Mouse (Mus musculus) granulocyte monocyte progenitor cell, adult 5-6 weeks (primary cell): Measurements from ENCODE around the gene Lpcat4. TPM values are rescaled to one million over a fixed set of nuclear protein-coding genes. Genes with fewer than 3 reads are reported as not detected.
A peak's percentile ranks its signal among the peaks of the same experiment; 100 is the strongest.

Source experiments
- ATAC-seq: replicated peaks from 2 replicates; pipeline ENCODE4 v1.8.0; 2016; ENCODE audit warnings: mild to moderate bottlenecking, moderate TSS enrichment, inconsistent platforms; ENCODE audit not compliant: poor library complexity, severe bottlenecking
- total RNA-seq, 2 experiments: library from RNA; stranded (forward) in 1 of 2; stranded (reverse) in 1 of 2; fragments of 200-712, 200-1000 nt in 1 of 2; fragments of >200 nt in 1 of 2; fragmentation: Nextera tagmentation in 1 of 2; gene quantifications; 2 replicates each; pipeline ENCODE4 v1.2.3; 2014 to 2017

Gene Lpcat4
- 17.3 and 26.8 TPM in 2 replicates for total RNA-seq (2014; fragmentation: Nextera tagmentation)
- total RNA-seq (2017) = 7.7 and 10.6 TPM in 2 replicates

DNA sequence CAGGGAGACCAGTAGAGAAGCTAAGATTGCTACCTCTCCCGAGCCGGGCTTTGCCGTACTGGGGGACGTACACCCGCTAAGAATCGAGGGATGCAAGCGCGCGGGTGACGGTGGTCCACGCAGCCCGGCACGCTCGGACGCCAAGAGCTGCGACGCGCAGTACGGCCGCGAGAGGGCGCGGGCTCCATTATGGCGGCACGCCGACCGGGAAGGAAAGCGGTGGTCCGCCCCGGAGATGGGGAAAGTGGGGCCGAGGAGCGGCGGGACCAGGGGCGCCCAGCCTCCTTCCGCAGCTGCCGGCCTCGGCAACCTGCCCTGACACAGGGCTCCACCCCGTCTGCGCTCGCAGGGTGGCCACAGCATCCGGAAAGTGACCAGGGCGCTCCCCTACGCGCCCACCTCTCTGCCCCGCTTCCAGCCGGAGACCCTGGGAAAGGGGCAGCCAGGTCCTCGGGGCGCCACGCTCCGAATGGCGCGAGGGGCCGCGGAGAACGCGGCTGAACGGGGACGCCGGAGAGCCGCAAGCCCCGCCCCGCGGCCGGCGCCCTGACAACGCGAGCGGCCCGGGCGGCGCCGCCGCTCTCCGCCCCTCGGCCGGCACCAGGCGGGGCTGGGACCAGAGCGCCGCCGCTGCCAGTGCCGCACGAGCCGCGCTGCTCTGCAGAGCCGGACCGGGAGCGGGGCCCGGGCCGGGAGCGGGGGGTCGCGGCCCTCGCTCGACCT, at the start of gene Lpcat4:
Gene Lpcat4 (plus strand): TSS at position 257 of the 723 bp plus-strand sequence.
- ATAC-seq = peak; percentile 80

GRCm38 (mm10) chr2:112196859-112197258, 42.4 kb upstream of the Lpcat4 start:
- peak; percentile 99 for ATAC-seq

DNA sequence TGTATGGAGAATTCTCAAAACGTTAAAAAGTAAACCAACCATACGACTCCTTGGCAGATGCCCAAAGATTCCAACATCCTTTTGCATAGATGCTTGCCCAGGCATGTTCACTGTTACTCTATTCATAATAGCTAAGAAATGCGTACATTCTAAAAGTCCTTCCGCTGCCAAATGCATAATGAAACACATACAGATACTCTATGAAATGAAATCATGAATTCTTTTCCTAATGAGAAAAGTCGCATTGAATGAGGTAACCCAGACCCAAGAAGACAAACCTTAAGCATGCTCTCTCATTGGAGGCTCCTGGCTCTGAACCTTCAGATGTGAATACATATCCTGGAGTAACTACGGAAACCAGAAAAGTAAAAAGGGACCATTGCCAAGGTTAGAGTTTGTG, 36.2 kb upstream of the Lpcat4 start:
- ATAC-seq = no peak

GRCm38 (mm10) chr2:112210142-112210541, 29.1 kb upstream of the Lpcat4 start:
- no peak for ATAC-seq

DNA sequence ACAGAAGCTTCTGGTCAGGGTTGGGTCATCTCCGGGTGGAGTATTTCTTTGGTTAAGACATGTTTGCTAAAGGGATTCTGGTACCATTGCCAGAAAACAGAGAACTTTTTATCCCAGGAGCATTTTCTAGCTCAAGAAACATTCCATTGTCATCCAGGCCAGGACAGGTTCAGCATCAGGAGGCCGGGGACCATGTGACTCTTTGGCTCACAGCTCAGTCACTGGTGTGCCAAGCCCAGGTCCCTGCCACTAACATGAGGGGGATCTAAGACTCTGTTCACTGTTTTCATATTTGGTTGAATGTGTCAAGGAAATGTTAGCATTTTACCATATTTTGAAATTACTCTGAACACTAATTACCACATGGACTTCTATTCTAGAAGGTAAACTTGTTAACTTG, 28.6 kb upstream of the Lpcat4 start:
- ATAC-seq = no peak

DNA sequence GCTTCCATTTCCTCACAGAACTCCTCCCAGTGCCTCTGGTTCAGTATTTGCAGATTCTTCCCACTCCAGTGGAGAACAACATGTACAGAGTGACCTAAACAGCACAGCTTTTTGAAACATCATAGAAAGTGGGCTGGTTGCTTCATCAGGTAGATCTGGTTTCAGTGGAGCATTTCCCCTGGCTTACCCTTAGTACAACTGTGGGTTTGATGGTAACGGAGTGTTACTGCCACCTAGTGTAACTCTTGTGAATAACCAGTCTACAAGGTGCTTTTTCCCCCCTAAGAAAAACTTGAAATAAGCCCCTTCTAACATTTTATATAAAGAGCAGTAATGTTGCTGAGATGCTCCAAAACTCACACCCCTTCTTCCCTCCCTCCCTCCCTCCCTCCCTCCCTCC, 23.3 kb upstream of the Lpcat4 start:
- ATAC-seq = peak; percentile 94

DNA sequence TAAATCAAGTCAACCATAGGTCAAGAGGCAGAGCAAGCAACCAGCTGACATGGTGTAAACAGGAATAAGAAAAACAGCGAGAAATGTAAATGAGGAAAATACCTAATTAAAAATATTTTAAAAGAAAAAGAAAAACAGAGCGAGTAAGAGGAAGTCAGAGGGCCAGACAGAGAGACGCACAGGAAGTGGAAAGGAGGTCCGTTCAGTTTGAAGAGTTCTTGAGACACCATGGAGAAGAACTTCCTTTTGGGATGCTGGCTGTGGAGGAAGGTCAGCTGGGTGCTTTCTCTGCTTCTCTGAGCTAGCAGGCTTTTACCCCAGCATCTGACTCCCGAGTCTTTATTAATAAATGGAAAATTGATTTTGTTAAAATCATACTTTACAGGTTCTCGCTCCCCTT, 21.7 kb upstream of the Lpcat4 start:
- peak; percentile 74 for ATAC-seq

- ATAC-seq = no peak
Observed at GRCm38 (mm10) chr2:112220880-112221279, 18.4 kb upstream of the Lpcat4 start.

DNA sequence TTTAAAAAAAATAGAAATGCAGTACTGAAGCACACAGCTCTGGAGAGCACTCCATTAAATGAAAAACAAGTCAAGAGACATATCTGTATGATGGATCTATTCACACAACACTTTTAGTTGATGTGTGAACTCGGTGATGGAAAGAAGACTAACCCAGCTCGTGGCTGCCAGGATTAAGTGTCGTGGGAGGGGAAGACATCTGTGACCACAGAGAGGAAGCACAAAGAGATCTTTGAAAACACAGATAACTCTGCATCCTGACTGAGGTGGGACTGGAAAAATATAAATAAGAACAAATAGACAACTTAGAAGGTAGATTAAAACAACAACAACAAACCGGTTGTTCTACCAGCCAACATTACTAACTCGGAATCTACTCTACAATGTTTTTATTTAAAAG, 16.7 kb upstream of the Lpcat4 start:
- ATAC-seq = peak; percentile 30; the same call in 1 of the 2 replicates

DNA sequence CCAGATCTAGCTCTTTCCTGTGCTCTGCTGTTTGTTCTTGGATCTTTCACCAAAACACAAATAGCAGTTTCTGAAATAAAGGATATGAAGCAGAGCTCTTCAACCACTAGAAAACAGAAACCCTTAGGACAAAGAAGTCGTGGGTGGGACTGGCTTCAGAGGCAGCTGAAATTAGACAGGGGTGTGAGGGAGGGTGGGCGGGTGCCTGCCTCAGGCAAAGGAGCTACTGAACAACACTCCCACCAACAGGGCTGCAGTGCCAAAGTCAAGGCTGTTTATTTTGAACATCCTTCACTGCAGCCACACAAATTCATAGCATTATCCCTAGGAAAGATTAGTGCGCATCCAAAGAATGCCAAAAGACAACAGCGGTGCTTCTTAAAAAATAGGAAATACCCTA, 14.9 kb upstream of the Lpcat4 start:
- no peak for ATAC-seq

- ATAC-seq = peak; percentile 99
Observed at GRCm38 (mm10) chr2:112232623-112233022, 6.6 kb upstream of the Lpcat4 start.

DNA sequence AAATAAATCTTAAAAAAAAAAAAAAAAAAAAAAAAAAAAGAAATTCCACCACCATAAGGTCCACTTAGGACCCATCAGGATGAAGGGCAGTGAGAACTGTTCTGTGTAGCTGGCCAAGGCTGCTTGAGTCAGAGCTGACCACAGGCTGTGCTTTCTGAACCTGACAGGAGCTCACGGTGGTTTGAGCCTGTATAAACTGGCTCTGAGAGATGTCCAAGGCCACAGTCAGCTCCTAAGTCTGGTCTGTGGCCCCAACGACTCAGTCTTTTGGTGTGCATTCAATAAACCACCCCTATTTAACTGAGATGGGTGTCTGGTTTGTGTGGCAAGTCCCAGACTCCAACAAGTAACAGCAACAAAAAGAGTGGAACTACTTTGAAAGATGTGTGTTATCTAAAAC, 2.6 kb upstream of the Lpcat4 start:
- no peak for ATAC-seq

GRCm38 (mm10) chr2:112238006-112238405, 1.3 kb upstream of the Lpcat4 start:
- no peak for ATAC-seq

DNA sequence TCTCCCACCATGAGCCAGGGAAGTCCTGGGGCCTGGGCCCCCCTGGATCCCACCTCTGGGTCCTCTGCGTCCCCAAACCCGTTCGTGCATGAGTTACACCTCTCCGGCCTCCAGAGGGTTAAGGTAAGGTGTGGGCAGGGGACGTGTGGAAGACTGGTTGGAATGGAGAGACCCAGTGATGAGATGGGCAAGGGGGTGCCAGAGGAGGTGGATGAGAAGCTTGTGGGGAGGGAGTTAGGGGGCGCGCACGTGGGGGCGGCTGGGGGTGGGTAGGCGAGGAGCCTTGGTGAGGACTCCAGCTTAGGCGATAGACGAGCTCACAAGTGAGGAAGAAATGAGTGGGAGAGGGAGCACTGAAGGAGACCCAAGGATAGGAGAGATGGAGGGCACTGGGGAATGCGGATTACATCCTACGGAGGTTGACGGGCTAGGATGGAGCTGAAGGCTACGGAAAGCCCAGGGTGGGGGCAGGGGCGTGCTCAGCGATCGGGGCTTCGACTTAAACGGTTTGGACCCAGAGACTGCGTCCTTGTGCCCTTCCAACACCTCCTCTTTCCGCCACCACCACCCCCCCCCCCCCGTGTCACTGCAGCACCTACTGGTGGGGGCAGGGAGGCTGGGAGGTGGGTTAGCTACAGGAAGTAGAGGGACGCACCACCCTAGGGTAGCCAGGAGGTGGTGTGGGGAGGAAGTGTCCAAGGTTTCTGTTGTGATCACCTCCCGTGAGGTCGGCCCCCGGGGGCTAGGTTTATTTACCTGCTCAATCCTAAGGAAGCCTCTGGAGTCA, 860 bp downstream of the Lpcat4 start:
- ATAC-seq = peak; percentile 49

GRCm38 (mm10) chr2:112241787-112242186, 2.5 kb downstream of the Lpcat4 start:
- no peak for ATAC-seq

GRCm38 (mm10) chr2:112245307-112245706, 6.0 kb downstream of the Lpcat4 start:
- ATAC-seq = no peak

DNA sequence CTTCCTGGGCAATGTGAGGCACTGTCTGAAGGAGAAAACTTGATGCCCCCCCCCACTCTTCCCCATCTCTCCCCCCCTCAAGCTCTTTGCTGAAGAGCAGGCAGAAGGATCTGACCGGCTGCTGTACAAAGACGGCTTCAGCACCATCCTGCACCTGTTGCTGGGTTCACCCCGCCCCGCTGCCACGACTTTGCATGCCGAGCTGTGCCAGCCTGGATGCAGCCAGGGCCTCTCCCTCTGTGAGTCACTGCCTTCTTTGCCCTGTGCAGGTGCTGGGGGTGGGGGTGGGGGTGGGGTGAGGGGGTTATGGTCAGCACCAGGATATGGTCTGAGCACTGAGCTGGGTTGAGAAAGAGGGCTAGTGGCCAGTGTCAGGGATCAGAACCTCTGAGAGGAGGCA, 6.9 kb downstream of the Lpcat4 start:
- ATAC-seq = no peak

DNA sequence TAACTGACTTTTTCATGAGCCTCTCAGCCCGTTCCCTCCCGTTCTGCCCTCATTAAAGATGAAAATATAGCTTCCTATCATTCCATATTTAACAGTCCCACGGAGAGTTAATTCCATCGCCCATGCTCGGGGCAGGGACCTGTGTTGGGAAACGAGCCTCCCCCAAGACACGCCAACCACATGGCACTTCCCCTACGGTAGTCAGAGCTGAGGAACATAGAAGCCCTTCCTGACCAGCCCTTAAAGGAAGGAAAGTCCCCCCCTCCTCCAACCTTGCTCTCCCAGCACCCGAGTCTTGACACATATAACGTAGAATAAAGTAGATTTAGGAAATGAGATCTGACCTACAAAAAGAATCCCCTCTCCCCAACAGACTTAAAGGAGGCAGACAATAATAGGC, 8.1 kb downstream of the Lpcat4 start:
- ATAC-seq = peak; percentile 83

GRCm38 (mm10) chr2:112249780-112250453, 10.6 kb downstream of the Lpcat4 start:
- no peak for ATAC-seq

- peak; percentile 65 for ATAC-seq
Observed at GRCm38 (mm10) chr2:112254675-112255515, 15.6 kb downstream of the Lpcat4 start.
